Mouse (Mus musculus): ENCODE results near the gene Dock6.
"Not testable (repeated sequence)": the region's sequence is repeated elsewhere in the genome, so short reads cannot be mapped to it uniquely, and the experiment has no call there.

The Dock6 gene

DNA sequence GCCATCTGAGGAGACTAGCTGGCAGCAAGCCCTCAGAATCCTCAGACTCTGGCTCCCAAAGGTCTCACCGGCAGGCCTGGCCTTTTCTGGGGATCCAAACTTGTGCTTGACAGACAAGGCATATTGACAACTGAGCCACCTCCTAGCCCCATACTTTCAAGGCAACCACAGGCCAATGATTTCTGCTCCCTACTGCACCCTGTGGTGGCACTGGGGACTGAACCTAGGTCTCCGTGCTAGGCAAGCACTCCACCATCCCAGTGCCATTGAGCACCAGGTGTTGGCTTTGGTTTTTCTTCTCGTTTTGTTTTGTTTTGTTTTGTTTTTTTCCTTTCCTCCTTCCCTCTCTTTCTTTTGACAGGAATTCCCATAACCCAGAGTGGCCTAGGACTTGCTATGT lies 43.9 kb downstream of the Dock6 start:
- no peak for DNase-seq (ENCODE audit: low spot score)

DNA sequence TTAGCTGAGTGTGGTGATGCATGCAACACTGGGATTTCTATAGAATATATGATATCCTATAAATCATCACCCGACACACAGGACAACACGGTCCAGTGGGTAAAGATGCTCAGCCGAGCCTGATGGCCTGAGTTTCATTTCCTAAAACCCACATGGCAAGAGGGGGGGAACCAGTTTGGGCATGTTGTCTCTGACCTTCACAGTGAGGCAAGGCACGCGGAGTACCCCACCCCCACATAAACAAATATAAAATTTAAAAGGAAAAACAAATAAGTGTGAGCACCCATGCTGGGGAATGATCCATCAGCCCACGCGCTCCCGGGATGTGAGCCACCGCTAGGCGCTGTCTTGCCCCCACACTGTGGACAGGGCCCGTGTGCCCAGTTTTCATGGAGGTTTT lies 45.5 kb downstream of the Dock6 start:
- DNase-seq (ENCODE audit: low spot score) = no peak

DNA sequence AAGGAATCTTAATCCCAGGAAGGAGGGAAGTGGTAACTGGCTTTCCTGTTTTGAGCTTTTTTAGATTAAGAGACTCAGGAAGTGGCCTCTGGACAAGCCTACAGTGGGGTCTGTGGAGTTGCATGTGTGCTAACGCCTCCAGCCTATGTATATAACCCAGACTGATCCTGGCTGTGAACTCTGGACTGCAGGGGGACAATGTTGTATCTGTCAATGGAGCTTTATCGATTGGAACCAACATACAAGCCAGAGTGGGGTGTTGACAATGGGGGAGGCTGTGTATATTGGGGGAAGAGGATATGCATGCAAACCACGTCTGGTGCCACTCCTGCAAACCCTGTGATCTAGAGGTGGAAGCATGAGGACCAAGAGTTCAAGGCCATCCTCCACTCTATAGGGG lies 46.1 kb downstream of the Dock6 start:
- no peak for DNase-seq (ENCODE audit: low spot score)

DNA sequence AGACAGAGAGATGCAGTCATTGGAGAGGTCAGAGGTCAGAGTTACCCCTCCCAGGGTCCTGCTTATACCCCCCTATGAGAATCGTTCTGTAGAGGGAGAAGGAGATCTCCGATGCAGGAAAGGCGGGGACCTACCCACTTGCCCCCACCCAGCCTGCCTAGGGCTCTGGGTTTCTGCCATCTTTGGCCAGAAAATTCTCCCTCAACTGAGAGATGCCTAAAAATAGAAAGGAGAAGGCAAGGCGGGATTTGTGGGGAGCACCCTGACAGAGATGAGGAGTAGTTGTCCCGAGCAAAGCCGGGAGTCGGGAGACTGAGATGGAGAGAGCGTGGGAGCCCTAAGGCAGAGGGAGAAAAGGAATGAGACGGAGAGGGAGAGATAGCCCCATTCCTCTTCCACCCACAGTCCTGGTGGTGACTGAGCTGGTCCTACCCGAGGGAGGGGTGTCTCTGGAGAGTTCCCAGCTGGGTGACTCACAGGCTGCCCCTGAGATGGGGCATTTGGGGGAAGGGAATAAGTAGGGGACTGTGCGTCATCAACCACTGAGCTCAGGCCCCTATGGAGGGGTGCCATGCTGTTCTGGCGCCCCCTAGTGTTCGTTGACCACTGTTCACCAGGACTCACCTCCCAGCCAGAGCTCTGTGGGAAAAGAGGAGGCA lies 48.3 kb downstream of the Dock6 start:
- peak; percentile 79 for DNase-seq (ENCODE audit: low spot score)

DNA sequence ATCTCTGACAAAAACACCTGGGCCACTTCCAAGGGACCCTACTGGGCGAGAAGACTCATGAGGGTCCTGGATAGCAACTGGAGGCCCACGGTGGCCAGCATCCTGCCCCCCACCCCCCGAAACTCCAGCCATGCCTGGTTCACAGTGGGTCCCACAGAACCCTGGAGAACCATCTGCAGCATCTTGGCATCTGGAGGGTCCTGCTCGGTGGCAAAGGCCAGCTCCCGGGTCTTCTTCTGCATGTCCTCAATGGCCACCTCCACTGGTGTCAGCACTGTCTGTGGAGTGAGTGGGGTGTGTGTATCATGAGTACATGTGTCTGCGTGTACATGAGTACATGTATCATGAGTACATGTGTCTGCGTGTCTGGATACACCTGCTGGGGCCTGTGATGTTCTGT lies 50.8 kb downstream of the Dock6 start:
- no peak for DNase-seq (ENCODE audit: low spot score)

DNA sequence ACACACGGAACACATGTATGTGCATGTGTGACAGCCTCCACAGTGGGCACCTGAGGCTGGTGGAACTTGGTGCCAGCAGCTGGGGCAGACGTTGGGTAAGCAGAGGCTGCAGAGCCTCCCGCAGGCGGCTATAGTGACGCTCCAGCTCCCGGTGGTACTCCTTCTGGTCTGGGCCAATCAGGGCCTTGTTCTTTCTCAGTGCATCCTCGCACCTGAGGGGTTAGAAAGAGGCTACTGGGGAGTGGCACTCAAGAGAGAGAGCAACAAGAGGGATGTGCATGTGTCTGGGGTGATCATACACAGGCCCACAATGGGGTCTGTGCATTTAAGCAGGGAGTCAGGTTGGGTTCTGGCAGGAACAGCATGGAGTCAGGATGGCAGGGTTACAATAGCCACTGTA lies 51.3 kb downstream of the Dock6 start:
- DNase-seq (ENCODE audit: low spot score) = no peak

DNA sequence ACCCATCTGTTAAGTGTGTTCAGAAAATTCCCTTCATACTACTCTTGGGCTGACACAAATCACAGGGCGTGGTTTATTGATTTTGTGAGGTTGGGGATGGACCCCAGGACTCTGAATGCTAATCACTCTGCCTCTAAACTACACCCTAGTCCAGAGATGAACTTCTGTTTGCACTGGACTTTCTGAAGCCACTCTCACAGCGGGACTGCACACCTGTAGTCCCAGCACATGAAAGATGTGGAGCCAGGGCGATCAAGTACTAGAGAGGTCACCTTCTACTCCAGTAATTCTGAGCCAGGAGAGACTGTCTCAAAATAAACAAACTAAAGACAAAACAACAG lies 53.5 kb downstream of the Dock6 start:
- DNase-seq (ENCODE audit: low spot score) = no peak

DNA sequence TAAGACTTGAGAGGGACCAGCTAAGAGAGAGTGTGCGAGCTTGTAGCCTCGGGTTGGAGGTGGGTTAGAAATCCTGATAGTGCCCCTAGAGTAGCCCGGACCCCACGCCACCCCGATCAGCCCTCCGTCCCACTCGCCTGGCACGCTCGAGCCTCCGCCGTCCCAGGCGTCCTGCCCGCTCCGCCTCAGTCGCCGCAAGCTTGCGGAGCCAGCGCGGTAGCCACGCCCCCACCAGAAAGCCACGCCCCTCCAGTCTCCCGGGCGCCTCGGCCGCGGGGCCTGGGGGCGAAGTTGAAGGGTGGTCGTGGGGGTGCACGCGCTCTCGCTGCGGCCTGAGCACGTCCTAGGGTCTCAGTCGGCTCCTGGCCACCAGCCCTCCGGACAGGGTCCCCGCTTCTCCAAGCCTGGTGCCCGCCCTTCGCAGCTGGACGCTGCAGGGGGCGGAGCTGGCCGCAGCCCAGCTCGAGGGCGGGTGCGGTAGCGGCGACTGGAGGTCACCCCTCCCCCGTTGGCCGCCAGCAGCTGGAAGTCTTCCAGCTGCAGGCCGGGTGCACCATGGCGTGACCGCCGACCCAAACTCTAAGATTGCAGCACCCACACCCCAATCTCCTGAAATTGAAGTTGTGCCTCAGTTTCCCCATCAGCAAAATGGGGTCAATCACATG lies 54.0 kb downstream of the Dock6 start, which contains the start of gene Kank2:
Gene Kank2, minus strand, starts transcription at position 400 of the 665 bp plus-strand sequence.
- DNase-seq (ENCODE audit: low spot score) = peak; percentile 34

DNA sequence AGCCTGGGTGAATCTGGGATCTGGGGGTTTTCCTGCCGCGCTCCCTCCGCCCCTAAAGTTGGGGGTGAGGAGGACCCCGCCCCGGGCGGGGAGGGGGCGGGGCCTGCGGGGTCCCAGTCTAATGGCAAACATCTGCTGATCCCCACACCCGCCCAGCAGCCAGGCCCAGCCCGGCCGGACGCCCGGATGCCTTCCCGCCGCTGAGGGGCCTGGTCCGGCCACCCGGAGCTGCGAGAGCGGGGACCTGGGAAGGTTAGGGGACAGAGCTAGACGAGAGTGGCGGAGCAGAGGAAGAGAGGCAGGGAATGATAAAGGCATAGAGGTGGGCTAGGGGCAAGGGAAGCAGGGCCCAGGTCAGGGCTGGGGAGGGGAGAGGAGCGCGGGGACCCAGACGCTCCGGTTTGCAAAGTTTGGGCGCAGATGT lies 54.5 kb downstream of the Dock6 start:
- no peak for DNase-seq (ENCODE audit: low spot score)

DNA sequence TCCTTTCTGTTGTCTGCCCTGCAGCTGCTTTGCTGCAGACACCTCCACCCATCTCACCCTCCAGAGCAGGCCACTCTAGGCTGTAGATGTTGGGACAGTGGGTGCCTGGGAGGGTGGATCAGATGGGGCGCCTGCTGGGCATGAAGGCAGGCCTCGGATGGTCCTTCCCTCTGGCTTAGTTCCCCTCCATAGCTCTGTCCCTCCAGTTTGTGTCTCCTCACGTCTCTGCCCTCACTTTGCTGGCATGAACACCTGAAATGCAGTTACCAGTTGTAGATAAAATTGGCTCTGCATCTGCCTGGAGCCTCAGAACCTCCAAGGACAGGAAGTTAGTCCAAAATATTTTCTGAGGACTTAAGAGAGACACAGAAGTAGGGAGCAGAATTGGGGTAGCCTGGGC lies 55.5 kb downstream of the Dock6 start:
- no peak for DNase-seq (ENCODE audit: low spot score)

DNA sequence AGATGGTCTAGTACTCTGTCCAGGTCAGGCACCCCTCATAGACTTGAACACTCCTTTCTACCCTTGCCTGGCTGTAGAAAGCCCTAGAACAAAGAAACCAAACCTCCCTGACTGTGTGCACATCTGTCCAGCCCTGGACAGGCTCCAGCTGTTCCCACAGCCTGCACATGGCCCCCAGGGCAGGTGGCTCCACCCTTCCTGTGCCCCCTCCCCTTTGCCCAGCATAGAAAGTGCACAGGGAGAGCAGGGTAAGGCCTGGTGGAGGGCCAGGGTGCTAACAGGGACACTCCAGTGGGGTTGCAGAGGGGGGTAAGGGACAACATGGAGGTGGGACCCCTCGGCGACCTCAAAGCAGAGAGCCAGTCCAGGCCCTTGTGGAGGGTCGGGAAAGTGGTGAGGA lies 56.2 kb downstream of the Dock6 start:
- DNase-seq (ENCODE audit: low spot score) = no peak

DNA sequence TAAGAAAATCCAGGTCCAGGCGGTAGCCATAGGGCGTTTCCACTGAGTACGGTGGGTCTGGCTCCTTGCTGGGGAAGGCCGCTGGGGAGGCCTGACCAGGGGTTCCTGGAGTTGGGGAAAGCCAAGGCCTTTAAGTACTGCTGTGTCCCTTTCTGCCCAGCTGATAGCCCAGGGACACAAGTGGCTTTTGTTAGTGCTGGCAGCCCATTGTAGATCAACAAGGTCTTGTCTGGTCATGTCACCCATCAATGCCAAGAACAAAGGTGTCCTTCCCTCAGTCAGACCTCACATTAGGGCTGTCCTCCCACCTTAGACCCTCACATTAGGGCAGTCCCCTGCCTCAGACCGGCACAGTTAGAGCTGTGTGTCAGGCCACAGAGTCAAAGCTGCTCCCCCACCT lies 56.9 kb downstream of the Dock6 start:
- no peak for DNase-seq (ENCODE audit: low spot score)

DNA sequence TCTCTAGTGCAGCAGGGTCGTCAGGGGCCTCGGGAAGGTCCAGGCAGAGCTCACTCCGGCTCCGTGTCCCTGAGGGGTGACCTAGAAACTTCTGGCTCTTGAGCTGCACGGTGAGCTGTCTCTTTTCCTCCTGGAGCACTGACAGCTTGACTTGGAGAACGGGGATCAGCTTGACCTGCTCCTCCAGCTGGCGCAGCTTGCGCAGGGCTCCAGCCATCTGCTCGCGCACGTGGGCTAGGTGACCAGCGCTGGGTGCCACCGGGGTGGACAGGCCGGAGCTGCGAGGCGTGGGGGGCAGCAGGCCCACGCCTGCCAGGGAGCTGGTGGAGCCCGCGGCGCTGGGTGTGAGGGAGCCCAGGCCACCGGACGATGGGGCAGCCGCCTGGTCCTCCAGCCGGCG lies 57.5 kb downstream of the Dock6 start:
- DNase-seq (ENCODE audit: low spot score) = no peak

DNA sequence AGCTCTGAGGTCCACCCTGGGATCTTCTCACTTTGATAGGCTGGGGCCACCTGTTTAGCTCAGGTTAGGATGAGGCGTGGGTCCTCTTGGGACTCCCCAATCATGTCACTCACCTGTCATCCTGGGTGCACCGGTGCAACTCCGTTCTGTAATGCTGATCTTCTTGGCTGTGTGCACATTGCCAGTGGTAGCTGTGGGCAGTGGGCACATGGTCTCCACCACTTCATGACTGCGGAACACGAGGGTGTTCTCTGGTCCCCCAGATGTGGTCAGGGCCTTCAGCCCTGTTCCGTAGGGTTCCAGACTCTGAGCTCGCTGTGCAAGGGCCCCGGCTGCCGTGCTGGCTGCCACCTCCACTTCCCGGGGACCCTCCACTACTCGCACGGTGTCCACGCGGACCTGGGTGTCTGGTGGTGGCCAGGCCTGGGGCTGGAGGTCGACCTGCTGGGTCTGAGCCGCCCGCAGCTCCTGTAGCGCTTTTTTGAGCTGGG lies 58.0 kb downstream of the Dock6 start:
- no peak for DNase-seq (ENCODE audit: low spot score)

DNA sequence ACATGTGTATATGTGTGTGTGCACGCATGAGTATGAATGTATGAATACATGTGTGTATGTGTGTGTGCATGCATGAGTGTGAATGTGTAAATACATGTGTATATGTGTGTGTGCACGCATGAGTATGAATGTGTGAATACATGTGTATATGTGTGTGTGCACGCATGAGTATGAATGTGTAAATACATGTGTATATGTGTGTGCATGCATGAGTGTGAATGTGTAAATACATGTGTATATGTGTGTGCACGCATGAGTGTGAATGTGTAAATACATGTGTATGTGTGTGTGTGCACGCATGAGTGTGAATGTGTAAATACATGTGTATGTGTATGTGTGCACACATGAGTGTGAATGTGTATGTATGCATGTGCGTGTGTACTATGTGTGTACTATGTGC lies 58.9 kb downstream of the Dock6 start:
- not testable (repeated sequence) for DNase-seq (ENCODE audit: low spot score)

DNA sequence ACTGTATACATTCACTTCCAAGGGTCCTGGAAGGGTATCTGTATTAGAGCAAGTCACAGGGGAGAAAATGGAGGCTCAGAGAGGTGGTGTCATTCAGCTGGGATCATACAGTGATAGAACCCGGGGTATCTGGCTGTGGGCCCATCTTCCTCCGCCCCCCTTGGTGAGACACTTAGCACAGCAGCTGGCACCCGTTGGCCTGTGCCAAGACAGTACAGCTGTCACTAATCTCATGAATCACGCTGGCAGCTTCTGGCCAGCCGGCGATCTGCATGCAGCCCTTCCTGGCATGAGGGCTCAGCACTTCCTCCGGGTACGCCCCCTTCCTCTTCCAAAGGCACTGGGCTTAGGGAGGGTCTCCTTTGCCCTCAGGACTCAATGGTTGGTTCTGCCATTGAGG lies 59.8 kb downstream of the Dock6 start:
- DNase-seq (ENCODE audit: low spot score) = peak; percentile 62

DNA sequence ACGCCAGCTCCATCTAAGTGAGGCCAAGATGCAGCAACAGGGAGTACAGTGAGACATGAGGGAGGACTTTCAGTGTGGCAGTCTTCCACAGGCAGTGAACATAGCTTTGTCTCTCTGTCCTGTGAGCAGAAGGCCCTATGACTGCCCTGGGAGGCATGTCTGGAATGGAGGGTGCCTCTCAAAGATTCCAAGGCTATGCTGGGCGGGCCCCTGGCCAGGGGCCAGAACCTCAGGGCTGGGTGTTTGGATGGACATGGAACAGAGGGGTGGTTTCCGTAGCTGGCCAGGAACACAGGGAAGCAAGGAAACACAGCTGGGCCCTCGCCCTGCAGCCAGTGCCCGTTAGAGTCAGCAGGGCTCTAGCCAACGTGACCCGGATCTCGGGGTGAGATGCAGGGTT lies 60.6 kb downstream of the Dock6 start:
- DNase-seq (ENCODE audit: low spot score) = no peak

DNA sequence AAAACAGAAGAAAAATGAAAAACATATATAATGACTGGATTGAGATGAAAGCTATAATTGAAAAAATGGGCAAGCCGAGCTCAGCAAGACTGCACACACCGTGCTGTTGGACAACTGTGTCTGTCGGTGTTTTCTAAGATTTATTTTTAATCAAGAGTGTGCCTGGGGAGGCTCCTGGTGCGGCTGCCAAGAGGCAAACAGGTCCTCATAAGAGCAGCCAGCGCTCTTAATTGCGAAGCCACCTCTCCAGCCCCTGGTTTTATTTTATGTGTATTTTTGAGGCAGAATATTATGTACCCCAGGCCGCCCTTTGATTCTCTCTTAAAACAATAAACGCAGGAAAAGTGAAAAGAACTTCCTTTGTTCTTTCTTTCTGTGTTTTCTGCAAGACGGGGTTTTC lies 64.2 kb downstream of the Dock6 start:
- DNase-seq (ENCODE audit: low spot score) = no peak

DNA sequence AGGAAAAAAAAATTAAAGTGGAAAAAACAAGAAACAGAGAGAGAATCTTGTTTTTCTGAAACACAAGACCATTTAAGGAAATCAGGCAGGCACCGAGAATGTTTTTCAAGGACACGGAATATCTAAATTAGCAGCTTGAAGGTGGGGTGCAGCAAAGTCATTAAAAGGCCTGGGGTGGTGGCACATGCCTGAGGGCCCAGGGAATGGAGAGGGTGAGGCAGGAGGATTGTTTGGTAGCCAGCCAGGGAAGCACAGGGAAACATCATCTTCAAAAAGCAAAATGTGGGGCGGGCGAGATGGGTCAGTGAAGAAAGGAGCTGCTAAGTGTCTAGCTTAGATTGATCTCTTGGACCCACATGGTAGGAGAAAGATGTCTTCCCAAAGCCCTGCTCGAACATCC lies 64.8 kb downstream of the Dock6 start:
- DNase-seq (ENCODE audit: low spot score) = no peak

DNA sequence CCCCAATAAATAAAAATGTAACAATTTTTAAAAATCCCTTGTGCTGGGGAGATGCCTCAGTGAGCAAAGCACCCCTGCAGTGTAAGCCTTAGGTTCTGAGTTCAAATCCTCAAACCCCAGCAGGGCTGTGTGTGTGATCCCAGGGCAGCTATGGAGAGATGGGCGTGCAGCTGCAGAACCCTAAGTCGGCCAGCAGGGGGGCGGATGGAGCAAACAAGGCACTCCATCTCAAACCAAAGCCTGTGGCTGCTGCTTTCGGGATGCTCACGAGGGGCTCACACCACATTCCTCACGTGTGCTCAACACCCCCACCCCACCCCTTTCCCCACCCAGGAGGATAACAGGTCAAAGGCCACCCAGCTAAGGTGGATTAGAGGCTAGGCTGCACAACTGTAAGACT lies 65.5 kb downstream of the Dock6 start:
- DNase-seq (ENCODE audit: low spot score) = no peak

DNA sequence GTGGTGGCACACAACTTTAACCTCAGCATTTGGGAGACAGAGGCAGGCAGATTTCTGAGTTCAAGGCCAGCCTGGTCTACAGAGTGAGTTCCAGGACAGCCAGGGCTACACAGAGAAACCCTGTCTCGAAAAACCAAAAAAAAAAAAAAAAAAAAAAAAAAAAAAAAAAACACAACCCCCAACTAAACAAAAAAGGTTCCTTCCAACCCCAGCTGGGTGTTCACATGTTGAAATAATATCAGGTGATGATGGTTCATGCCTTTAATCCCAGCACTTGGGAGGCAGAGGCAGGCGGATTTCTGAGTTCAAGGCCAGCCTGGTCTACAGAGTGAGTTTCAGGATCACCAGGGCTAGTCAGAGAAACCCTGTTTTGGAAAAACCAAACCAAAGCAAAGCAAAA lies 66.1 kb downstream of the Dock6 start:
- not testable (repeated sequence) for DNase-seq (ENCODE audit: low spot score)

DNA sequence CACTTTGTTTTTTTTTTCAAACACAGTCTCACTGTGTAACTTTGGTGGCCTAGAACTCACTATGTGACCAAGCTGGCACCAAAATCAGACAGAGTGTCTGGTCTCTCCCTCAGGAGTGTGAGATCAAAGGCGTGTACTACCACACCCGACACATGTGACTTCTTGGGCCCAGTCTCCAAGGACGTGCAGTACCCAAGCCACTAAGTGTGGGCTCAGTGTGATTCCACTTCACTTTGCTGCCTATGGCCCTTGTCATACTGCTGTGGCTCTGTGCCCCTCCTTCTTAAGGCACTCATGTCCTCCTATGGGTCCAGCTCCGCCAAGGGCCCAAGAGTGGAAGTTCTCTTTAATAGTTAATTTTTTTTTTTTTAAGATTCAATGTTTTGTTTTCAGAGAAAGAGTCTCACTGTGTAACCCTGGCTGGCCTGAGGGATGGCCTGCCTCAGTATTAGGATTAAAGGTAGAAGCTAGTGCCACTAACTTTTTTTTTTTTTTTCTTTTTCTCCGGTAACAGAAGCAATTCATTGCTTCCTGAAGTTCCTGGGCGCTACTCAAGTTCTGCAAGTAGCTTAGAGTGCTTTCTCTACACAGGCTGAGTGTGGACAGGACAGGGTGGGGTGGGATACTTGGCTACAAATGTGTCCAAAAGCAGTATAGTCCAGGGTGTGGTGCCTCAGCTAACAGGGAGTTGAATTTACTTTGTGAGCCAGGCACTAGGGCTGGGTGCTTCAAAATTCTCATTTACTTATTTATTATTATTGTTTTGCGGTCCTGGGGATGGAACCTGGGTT lies 67.7 kb downstream of the Dock6 start:
- DNase-seq (ENCODE audit: low spot score) = no peak

Data from left cerebral cortex, adult 11 months (tissue).